Mouse (Mus musculus) embryonic facial prominence, embryonic 11.5 days (tissue): ENCODE results near the gene Cyp17a1. TPM values are rescaled to one million over a fixed set of nuclear protein-coding genes. Genes with fewer than 3 reads are reported as not detected.
A peak's percentile ranks its signal among the peaks of the same experiment; 100 is the strongest.

ENCODE experiments used
- ATAC-seq: fragments of 200-750 bp; cut with Nextera tagmentation; replicated peaks from 2 replicates; pipeline ENCODE4 v1.8.0; 2017; ENCODE audit warnings: low read depth; ENCODE audit not compliant: insufficient number of reproducible peaks, low FRiP score, low TSS enrichment
- DNase-seq: peaks from one replicate; pipeline ENCODE4 v3.0.0-alpha.2; 2015; ENCODE audit warnings: low spot score
- H3K27ac ChIP-seq: fragments of 300-500 bp; sonication (generic); replicated peaks from 2 replicates; pipeline ENCODE4 v1.5.1; 2014; ENCODE audit warnings: mild to moderate bottlenecking, low read depth, low read length, control low read depth
- H3K27me3 ChIP-seq: fragments of 300-500 bp; sonication (generic); 2 replicates; pipeline ENCODE4 v1.6.1; 2014; ENCODE audit warnings: mild to moderate bottlenecking, low read length, moderate library complexity, mixed read lengths; ENCODE audit not compliant: control insufficient read depth, insufficient read depth
- H3K36me3 ChIP-seq: fragments of 300-500 bp; sonication (generic); replicated peaks from 2 replicates; pipeline ENCODE4 v1.6.1; 2014; ENCODE audit warnings: low read depth, mild to moderate bottlenecking, low read length, moderate library complexity, mixed read lengths; ENCODE audit not compliant: control insufficient read depth, insufficient read depth
- H3K4me1 ChIP-seq: fragments of 300-500 bp; sonication (generic); 2 replicates; pipeline ENCODE4 v1.6.1; 2014; ENCODE audit warnings: low read length, mixed read lengths; ENCODE audit not compliant: control insufficient read depth, insufficient read depth
- H3K4me2 ChIP-seq: fragments of 300-500 bp; sonication (generic); 2 replicates; pipeline ENCODE4 v1.6.1; 2014; ENCODE audit warnings: low read depth, mild to moderate bottlenecking, control low read depth, low read length, moderate library complexity
- H3K4me3 ChIP-seq: fragments of 300-500 bp; sonication (generic); 2 replicates; pipeline ENCODE4 v1.5.1; 2014; ENCODE audit warnings: low read depth, low read length, control low read depth
- H3K9ac ChIP-seq: fragments of 300-500 bp; sonication (generic); replicated peaks from 2 replicates; pipeline ENCODE4 v1.6.1; 2014; ENCODE audit warnings: mild to moderate bottlenecking, control low read depth, low read length
- H3K9me3 ChIP-seq: fragments of 300-500 bp; sonication (generic); replicated peaks from 2 replicates; pipeline ENCODE4 v1.6.1; 2016; ENCODE audit warnings: mild to moderate bottlenecking, low read length, inconsistent platforms, mixed read lengths; ENCODE audit not compliant: control insufficient read depth
- WGBS: fragments of 180-500 bp; shearing (Covaris S2); extraction: QIAGEN DNeasy Blood & Tissue Kit; methylation state at CpG from one replicate; pipeline ENCODE4 v1.1.7; 2014; 5-methylcytosine and 5-hydroxymethylcytosine counted together
- polyA plus RNA-seq: library from polyadenylated mRNA; unstranded; fragments of >200 nt; fragmentation: Nextera tagmentation; extraction: Ambion mirVana; gene quantifications from 2 replicates; pipeline ENCODE4 v1.2.1, GENCODE M21; 2014

Cyp17a1 gene
- polyA plus RNA-seq, 1 experiment from 2014 or later, result not detected

DNA sequence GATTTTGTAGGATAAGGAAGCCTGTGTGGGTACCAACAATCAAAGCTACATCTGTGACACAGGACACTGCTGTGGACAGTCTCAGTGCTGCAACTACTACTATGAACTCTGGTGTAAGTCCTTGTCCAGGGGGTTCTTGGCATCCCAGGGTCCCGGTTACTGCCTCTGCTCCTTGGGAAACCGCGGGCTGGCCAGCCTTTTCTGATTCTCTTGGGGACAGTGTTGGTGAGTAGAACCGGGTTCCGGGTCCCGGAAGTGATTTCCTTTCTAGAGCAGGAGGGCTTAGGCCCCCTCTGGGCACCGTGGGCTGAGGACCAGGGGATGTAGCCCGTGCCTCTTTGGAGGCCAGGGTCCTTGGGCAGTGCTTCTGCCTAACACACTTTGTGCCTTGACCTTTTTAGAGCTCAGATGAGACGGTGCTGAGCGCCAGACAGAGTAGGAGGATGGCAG is 28.6 kb downstream of the Cyp17a1 start:
- no peak overlapping the region for H3K4me2 ChIP-seq
- 71% methylated on average over 10 of the region's 10 CpGs for WGBS

DNA sequence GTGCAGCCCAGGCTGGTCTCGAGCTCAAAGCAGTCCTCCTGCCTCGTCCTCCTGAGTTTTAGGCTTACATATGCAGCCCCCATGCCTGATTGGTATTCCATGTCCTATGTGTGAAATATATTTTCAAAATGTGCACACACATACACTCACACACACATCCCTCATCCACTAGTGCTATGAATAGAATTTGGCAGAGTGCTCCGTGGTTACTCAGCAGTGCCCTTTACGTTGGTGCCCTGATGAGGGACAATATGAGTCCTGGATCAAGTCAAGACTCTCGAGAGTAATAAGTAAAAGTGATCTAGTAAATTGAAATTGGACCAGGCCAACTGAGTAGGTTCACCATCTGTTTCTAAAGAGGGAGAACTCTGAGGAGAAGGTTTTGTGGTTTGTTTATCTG is 29.7 kb downstream of the Cyp17a1 start:
- no peak overlapping the region for H3K9ac ChIP-seq
- H3K36me3 ChIP-seq, result no peaks in the 10 kb centered on the region; the same call in 1 of the 2 replicates
- no peaks in the 10 kb centered on the region for H3K9me3 ChIP-seq
- ATAC-seq, result no peak
- DNase-seq, result no peak
- no peaks in the 10 kb centered on the region for H3K27me3 ChIP-seq
- H3K27ac ChIP-seq, result no peak overlapping the region
- WGBS, result 84% methylated on average over 5 of the region's 5 CpGs
- H3K4me3 ChIP-seq, result no peak overlapping the region
- H3K4me1 ChIP-seq, result peaks cover 30% of the 10 kb centered on the region
- no peak overlapping the region for H3K4me2 ChIP-seq

More for the DNA sequence above, 28.6 kb downstream of the Cyp17a1 start:
- no peaks in the 10 kb centered on the region for H3K27me3 ChIP-seq
- H3K4me3 ChIP-seq, result no peak overlapping the region
- H3K9me3 ChIP-seq, result no peaks in the 10 kb centered on the region
- ATAC-seq, result no peak
- H3K27ac ChIP-seq, result peak overlapping the region; percentile 53; the same call in 1 of the 2 replicates
- no peak for DNase-seq
- no peak overlapping the region for H3K9ac ChIP-seq
- no peaks in the 10 kb centered on the region; the same call in 1 of the 2 replicates for H3K36me3 ChIP-seq
- peaks cover 30% of the 10 kb centered on the region for H3K4me1 ChIP-seq

DNA sequence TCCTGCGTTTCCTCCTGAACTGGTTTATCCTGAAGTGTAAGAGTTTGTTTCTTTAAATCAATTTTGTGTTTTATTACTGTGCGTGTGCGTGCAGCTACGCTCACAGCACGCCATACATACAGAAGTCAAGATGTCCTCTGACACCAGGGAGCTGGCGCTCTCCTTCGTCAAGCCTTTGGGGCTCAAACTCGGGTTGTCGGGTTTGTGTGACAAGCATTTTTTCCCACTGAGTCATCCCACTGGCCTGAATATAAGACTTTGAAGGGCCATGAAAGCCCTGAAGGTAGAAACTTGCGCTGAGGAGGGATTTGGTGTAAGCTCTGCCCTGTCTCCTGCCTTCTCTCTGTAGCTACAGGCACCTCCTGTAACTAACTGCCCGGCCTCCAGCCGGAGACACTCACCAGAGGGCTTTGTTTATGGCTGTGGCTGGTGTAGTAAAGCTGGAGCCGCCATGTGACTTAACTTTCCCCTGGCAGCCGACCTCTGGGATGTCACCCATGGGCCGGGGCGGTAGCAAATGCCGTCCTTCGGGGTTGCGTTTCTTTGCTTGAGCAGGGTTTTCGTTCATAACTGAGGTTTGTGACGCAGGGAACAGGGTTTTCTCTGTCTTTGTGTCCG is 30.7 kb downstream of the Cyp17a1 start:
- Histone ChIP-seq H3K36me3 (no peaks in the 10 kb centered on the region; the same call in 1 of the 2 replicates), H3K27ac (peak overlapping the region; percentile 5; the same call in 1 of the 2 replicates), H3K4me2 (no peak overlapping the region), H3K4me1 (peaks cover 30% of the 10 kb centered on the region), H3K9me3 (no peaks in the 10 kb centered on the region), H3K9ac (no peak overlapping the region), H3K27me3 (no peaks in the 10 kb centered on the region), H3K4me3 (no peak overlapping the region)
- DNase-seq, result no peak
- ATAC-seq, result no peak
- WGBS, result 70% methylated on average over 22 of the region's 22 CpGs

DNA sequence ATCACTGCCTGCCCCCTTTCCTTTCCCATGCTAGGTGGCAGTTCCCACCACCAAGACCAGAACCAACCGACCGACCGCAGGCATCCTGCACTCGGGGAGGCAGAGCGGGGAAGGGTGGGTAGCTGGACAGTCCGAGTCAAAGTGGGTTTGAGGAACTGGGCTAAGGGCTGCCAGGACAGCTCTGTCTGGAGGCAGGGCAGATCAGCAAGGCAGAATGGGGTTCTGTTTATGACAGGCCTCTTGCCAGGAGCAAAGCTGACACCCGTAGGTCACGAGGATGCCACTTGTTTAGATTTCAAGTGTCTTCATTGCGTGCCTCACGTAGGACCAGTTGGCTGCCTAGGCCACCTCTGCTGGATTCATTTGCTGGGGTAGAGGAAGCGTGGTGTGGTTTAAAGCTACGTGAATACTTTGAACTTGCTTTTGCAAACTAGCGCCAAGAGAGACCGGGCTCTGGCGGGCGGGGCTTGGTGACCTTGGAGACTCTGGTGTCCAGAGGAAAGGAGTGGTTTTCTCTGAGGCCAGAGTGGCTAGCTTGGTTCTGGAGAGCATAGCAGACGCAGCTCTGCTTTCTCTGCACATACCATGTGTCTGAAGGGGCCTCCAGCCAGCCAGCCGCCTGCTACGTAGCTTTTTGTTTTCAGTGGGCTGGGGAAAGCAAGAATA is 31.4 kb downstream of the Cyp17a1 start:
- Histone ChIP-seq H3K4me1 (peaks cover 26% of the 10 kb centered on the region), H3K4me2 (no peak overlapping the region; the same call in 1 of the 2 replicates), H3K9ac (no peak overlapping the region; the same call in 1 of the 2 replicates), H3K9me3 (no peaks in the 10 kb centered on the region), H3K27ac (peak overlapping the region; percentile 32; the same call in 1 of the 2 replicates), H3K36me3 (no peaks in the 10 kb centered on the region; the same call in 1 of the 2 replicates), H3K27me3 (no peaks in the 10 kb centered on the region), H3K4me3 (no peak overlapping the region)
- 63% methylated on average over 19 of the region's 19 CpGs for WGBS
- DNase-seq (no peak), ATAC-seq (no peak)

DNA sequence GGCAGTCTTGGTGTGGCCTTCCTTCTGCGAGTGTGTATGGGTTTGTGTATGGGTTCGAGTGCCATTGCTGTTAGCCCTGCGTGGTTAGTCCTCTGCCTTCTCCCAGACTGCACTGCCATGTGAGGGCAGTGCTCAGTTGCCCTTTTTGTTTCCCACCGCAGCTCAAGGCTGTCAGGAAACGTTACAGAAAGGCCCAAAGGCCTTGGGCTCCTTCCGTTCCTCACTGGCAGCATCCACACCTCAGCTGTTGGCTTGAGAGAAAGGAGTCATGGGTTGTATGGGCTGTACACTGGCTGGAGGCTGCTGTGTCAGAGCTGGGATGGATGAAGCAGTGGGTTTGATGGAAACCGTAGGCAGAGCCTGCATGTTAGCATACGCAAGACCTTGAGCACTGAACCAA is 32.2 kb downstream of the Cyp17a1 start:
- Histone ChIP-seq H3K9ac (no peak overlapping the region), H3K36me3 (no peaks in the 10 kb centered on the region; the same call in 1 of the 2 replicates), H3K4me2 (no peak overlapping the region), H3K9me3 (no peaks in the 10 kb centered on the region), H3K27me3 (no peaks in the 10 kb centered on the region), H3K4me3 (no peak overlapping the region), H3K27ac (no peak overlapping the region), H3K4me1 (peaks cover 24% of the 10 kb centered on the region)
- 89% methylated on average over 8 of the region's 8 CpGs for WGBS
- DNase-seq (no peak), ATAC-seq (no peak)

DNA sequence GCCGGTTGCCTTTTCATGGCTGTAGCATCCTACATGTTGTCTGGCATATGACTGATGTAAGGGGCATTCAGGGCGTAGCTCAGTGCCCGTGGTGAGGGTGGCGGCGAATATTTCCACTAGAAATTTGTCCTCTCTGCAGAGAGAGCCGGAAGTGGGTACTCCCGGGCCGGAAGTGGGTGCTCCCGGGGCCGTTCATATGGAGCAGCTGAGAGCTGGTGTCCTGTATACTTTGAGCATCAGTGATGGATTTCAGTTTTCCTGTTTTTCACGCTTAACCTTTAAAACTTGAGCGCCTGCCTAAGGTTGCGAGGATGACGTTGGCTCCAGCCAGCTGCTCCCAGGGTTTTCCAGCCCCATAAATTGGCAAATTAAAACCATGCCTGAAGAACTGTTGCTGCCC is 33.5 kb downstream of the Cyp17a1 start:
- ATAC-seq (no peak), DNase-seq (no peak)
- no peaks in the 10 kb centered on the region for H3K27me3 ChIP-seq
- H3K4me2 ChIP-seq, result no peak overlapping the region
- no peak overlapping the region for H3K27ac ChIP-seq
- no peaks in the 10 kb centered on the region for H3K36me3 ChIP-seq
- 79% methylated on average over 14 of the region's 14 CpGs for WGBS
- no peak overlapping the region for H3K4me3 ChIP-seq
- H3K9ac ChIP-seq, result no peak overlapping the region
- H3K4me1 ChIP-seq, result peaks cover 18% of the 10 kb centered on the region
- H3K9me3 ChIP-seq, result no peaks in the 10 kb centered on the region

DNA sequence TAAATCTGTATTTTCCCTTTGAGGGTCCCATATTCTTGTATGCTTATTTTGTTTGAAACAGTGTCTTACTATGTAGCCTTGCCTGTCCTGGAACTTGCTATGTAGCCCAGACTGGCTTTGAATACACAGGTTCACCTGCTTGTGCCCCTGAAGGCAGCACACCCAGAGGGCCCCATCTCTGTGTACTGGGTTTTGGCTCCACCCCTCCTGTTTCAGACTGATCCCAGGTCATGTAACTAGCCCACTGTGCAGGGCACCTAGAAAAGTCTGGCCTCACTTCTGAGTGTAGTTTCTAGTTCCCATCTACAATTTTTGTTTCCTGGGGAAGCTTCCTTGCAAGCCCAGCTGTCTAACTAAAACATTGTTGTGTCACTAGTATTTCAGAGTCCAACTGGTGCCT is 33.9 kb downstream of the Cyp17a1 start:
- Histone ChIP-seq H3K9me3 (no peaks in the 10 kb centered on the region), H3K4me3 (no peak overlapping the region), H3K27me3 (no peaks in the 10 kb centered on the region), H3K36me3 (no peaks in the 10 kb centered on the region), H3K4me2 (no peak overlapping the region), H3K9ac (no peak overlapping the region), H3K27ac (no peak overlapping the region), H3K4me1 (peaks cover 18% of the 10 kb centered on the region)
- ATAC-seq (no peak), DNase-seq (no peak)

DNA sequence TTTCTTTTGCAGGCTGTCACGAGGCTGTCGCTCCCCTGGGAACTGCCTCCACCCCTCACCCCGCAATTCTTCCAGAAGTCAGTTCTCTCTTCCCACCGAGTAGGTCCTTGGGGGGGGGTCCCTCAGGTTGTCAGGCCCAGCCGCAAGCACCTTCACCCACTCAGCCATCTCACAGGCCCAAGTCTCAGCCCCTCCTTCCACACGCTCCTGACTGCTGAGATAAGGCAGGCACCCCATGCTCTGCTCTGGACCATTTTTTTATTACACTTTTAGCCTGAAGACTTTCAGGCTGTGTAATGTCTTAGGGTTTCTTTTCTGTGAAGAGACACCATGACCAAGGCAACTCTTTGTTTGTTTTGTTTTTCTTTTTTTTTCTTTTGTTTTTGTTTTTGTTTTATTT is 35.4 kb downstream of the Cyp17a1 start:
- no peak for DNase-seq
- Histone ChIP-seq H3K4me3 (no peak overlapping the region), H3K9me3 (no peaks in the 10 kb centered on the region), H3K4me2 (no peak overlapping the region), H3K4me1 (peaks cover 13% of the 10 kb centered on the region), H3K36me3 (no peaks in the 10 kb centered on the region), H3K27ac (no peak overlapping the region), H3K27me3 (no peaks in the 10 kb centered on the region), H3K9ac (no peak overlapping the region)
- WGBS, result 84% methylated on average over 6 of the region's 6 CpGs
- no peak for ATAC-seq
